Mouse (Mus musculus): ENCODE data around the gene Grid1.

DNA sequence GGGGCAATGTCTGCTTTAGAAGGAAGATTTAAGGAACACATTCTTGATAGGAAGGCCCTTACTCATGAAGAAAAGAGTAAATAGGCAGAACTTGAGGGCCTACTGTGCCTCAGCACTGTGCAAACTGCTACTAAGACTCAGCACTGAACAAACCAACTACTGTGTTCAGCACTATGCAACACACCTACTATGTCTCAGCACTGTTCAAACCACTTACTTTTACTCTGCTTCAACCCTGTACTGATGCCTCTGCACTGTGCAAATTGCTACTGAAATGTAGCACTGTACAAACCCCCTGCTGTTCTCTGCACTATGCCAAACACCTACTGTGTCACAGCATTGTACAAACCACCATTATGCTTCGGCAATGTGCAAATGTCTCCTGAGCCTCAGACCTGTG lies 260.0 kb downstream of the Grid1 start:
- TF ChIP-seq CTCF (conservative IDR thresholded peaks at IDR 0.05; ENCODE audit: insufficient read depth, insufficient read length, low read depth, low read length) (no peak), POLR2A (IDR thresholded peaks at IDR 0.05; ENCODE audit: low read depth, low read length) (no peak)

All from kidney, adult 2 months (tissue).